Mouse (Mus musculus) embryonic fibroblast, embryonic 13.5 days (primary cell): ENCODE results near the gene Fam19a2.

Experiments
- CTCF ChIP-seq: IDR thresholded peaks from 2 replicates; pipeline ENCODE4 v1.5.1; 2011; ENCODE audit warnings: mild to moderate bottlenecking, control low read depth, low read length, moderate library complexity, borderline replicate concordance; ENCODE audit not compliant: insufficient read depth
- POLR2A ChIP-seq: IDR thresholded peaks from 2 replicates; pipeline ENCODE4 v1.6.1; 2011; ENCODE audit warnings: low read depth, mild to moderate bottlenecking, control low read depth, low read length, moderate library complexity

GRCm38 (mm10) chr10:123520613-123521012 is 256.8 kb downstream of the Fam19a2 start:
- TF ChIP-seq POLR2A (no peak), CTCF (no peak)
